Mouse (Mus musculus) intestine, postnatal 0 days (tissue): Measurements from ENCODE around the gene Ntan1. TPM values are rescaled to one million over a fixed set of nuclear protein-coding genes. Genes with fewer than 3 reads are reported as not detected.
A peak's percentile ranks its signal among the peaks of the same experiment; 100 is the strongest.
"Not testable (repeated sequence)": the region's sequence is repeated elsewhere in the genome, so short reads cannot be mapped to it uniquely, and the experiment has no call there.

Experiments used
- ATAC-seq: fragments of 200-750 bp; cut with Nextera tagmentation; 2 replicates; pipeline ENCODE4 v1.8.0; 2017; ENCODE audit warnings: mild to moderate bottlenecking, moderate TSS enrichment, moderate library complexity
- H3K27ac ChIP-seq: fragments of 300-500 bp; sonication (generic); 2 replicates; pipeline ENCODE4 v1.5.1; 2014; ENCODE audit warnings: mild to moderate bottlenecking, low read depth, low read length, moderate library complexity
- H3K27me3 ChIP-seq: fragments of 300-500 bp; sonication (generic); replicated peaks from 2 replicates; pipeline ENCODE4 v1.6.1; 2014; ENCODE audit warnings: low read length, mixed read lengths; ENCODE audit not compliant: control insufficient read depth, insufficient read depth
- H3K36me3 ChIP-seq: fragments of 300-500 bp; sonication (generic); 2 replicates; pipeline ENCODE4 v1.6.1; 2014; ENCODE audit warnings: mild to moderate bottlenecking, moderate library complexity; ENCODE audit not compliant: control insufficient read depth, insufficient read depth
- H3K4me1 ChIP-seq: fragments of 300-500 bp; sonication (generic); replicated peaks from 2 replicates; pipeline ENCODE4 v1.6.1; 2014; ENCODE audit warnings: antibody characterized with exemption, low read length, mixed read lengths; ENCODE audit not compliant: control insufficient read depth, insufficient read depth
- H3K4me2 ChIP-seq: fragments of 300-500 bp; sonication (generic); replicated peaks from 2 replicates; pipeline ENCODE4 v1.6.1; 2014; ENCODE audit warnings: low read depth, mild to moderate bottlenecking, moderate library complexity
- H3K4me3 ChIP-seq: fragments of 300-500 bp; sonication (generic); 2 replicates; pipeline ENCODE4 v1.5.1; 2014; ENCODE audit warnings: low read depth, low read length
- H3K9ac ChIP-seq: fragments of 300-500 bp; sonication (generic); 2 replicates; pipeline ENCODE4 v1.6.1; 2014; ENCODE audit warnings: mild to moderate bottlenecking, low read depth, low read length
- H3K9me3 ChIP-seq: fragments of 300-500 bp; sonication (generic); 2 replicates; pipeline ENCODE4 v1.6.1; 2016; ENCODE audit warnings: mixed run types; ENCODE audit not compliant: control insufficient read depth
- CTCF ChIP-seq: sonication (generic); IDR thresholded peaks from 2 replicates; pipeline ENCODE4 v1.5.1; 2016; ENCODE audit warnings: low read depth, mild to moderate bottlenecking, control low read depth, antibody characterized with exemption, moderate library complexity
- WGBS: fragments of 180-500 bp; shearing (Covaris S2); extraction: QIAGEN DNeasy Blood & Tissue Kit; methylation state at CpG from one replicate; pipeline ENCODE4 v1.1.7; 2014; 5-methylcytosine and 5-hydroxymethylcytosine counted together
- polyA plus RNA-seq: library from polyadenylated mRNA; unstranded; fragments of >200 nt; fragmentation: Nextera tagmentation; extraction: Ambion mirVana; gene quantifications from 2 replicates; pipeline ENCODE4 v1.2.1, GENCODE M21; 2015

Ntan1 gene
- polyA plus RNA-seq = 115 and 119 TPM in 2 replicates

DNA sequence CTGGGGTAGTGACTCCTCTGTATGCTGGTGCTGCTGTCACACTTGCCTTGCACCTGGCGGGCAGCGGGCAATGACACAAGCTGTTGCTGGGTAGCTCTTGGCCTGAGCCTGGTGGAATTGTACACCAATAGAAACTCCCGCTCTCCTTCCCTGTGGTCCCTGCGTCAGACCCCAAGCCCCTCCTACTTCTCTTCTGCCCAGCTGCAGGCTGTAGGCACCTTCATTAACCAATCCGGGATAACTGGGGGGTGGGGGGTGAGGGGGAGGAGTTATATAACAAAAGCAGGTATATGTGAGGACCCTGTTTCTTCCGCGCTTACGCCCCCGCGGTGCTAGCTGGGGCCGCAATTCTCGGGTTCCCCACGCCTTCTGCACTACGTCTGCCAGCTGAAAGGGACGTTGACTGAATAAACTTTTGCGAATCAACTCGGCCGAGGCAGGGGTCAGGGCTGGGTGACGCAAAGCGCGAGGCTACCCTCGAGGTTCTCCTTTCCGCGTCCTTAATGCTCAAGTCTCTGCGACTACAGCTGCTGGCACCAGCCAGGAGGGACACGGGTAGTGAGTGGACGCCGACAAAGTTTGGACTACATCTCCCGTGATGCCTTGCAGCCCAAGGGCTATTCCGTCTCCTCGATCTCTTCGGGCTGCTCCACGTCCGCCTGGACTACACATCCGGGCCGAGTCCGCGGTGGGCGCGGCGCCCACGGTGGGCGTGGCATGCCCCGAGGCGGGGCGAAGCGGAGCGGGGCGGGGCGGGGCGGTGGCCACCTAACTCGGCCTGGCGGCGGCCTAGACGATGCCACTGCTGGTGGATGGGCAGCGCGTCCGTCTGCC, at the start of gene Ntan1:
TSS of gene Ntan1 (plus strand) at position 286 of the 834 bp plus-strand sequence.
- peak within 1 kb of the TSS; percentile 78 for H3K27ac ChIP-seq
- WGBS = under 1% methylated on average over 58 of the region's 58 CpGs
- peak within 1 kb of the TSS; percentile 87 for H3K4me3 ChIP-seq
- peak within 1 kb of the TSS; percentile 96 for H3K4me2 ChIP-seq
- H3K27me3 ChIP-seq = no peaks in the 10 kb centered on the region
- no peaks in the 10 kb centered on the region for H3K9me3 ChIP-seq
- TF ChIP-seq CTCF = no peak
- H3K4me1 ChIP-seq = no peaks in the 10 kb centered on the region
- ATAC-seq = peak; percentile 95
- peaks cover 8% of the 10 kb centered on the region for H3K36me3 ChIP-seq
- peak within 1 kb of the TSS; percentile 91 for H3K9ac ChIP-seq

DNA sequence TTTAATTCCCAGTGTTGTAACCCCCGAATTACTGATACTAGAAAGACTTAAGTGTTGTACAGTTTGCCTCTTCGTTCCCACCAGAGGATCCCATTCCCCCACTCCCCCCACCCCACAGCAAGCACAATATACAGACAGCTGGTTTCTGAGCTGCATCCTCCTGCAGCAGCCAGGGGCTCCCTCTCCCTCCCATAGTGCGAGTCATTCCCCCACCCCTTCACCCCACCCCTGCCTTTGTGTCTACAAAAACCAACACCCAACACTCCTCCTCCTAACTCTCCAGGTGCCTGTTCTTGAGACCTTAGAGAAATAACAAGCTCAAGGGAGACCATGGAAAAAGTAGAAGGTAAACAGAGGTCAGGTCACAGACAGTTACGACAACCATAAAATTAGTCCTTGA, 47.0 kb upstream of the Ntan1 start:
- not testable (repeated sequence) for H3K27ac ChIP-seq, H3K4me2 ChIP-seq, H3K4me1 ChIP-seq, H3K9ac ChIP-seq, H3K4me3 ChIP-seq, H3K9me3 ChIP-seq, H3K27me3 ChIP-seq, H3K36me3 ChIP-seq, ATAC-seq
- WGBS = 60% methylated on average over 4 of the region's 4 CpGs

DNA sequence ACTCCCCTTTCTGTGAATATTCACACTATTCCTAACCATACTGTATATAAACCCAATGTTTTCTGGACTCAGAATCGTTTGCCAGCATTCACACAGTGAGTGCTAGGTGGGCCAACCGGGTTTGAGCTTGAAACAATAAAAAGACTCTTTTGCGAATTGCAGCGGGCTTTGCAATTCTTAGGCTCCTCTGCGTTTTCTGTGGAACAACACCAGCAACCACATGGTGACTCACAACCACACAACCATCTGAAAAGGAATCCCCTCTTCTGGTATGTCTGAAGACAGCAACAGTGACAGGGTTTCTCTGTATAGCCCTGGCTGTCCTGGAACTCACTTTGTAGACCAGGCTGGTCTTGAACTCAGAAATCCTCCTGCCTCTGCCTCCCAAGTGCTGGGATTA, 46.6 kb upstream of the Ntan1 start:
- WGBS = 84% methylated on average over 5 of the region's 5 CpGs
- not testable (repeated sequence) for H3K4me2 ChIP-seq, H3K4me1 ChIP-seq, H3K9ac ChIP-seq, H3K4me3 ChIP-seq, H3K27ac ChIP-seq, H3K36me3 ChIP-seq, H3K9me3 ChIP-seq, H3K27me3 ChIP-seq, ATAC-seq

DNA sequence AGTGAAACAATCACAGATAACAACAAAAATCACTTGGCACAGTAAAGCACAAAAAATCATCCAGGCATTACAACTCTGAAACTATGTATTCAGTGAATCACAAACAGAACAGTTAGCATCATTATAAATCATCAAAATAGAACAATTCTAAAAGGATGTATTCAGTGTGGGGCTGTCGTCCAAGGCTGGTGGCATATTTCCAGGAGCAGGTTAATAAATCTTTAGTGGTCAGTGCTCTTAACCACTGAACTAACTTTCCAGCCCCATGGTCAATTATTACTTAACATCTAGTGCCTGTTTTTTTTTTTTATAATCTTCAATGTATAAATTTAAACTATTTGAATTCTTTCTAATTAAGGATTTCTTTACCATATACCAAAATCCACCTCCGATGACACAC, 44.6 kb upstream of the Ntan1 start:
- H3K9me3 ChIP-seq, H3K36me3 ChIP-seq, H3K4me2 ChIP-seq, H3K9ac ChIP-seq, H3K4me3 ChIP-seq, ATAC-seq, H3K27ac ChIP-seq, H3K4me1 ChIP-seq, H3K27me3 ChIP-seq: not testable (repeated sequence)
- 72% methylated on average over 2 of the region's 2 CpGs for WGBS

DNA sequence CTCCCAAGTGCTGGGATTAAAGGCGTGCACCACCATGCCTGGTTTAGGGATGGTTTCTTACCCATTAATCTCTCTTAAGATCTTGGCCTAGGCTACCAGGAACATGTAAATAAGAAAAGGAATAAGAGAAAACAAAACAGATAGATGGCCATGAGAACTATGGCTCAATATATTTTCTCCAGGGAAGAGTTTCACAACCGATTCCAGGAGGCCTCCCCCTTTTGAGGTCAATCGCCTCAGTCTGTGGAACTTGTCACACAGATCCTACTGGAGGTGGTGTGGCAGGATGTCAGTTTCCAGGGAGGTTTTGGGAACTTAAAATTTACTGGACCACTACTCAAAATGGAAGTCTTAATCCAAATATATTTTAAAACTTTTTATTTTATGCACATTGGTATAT, 44.0 kb upstream of the Ntan1 start:
- H3K9ac ChIP-seq, ATAC-seq: not testable (repeated sequence)
- 85% methylated on average over 3 of the region's 3 CpGs for WGBS

DNA sequence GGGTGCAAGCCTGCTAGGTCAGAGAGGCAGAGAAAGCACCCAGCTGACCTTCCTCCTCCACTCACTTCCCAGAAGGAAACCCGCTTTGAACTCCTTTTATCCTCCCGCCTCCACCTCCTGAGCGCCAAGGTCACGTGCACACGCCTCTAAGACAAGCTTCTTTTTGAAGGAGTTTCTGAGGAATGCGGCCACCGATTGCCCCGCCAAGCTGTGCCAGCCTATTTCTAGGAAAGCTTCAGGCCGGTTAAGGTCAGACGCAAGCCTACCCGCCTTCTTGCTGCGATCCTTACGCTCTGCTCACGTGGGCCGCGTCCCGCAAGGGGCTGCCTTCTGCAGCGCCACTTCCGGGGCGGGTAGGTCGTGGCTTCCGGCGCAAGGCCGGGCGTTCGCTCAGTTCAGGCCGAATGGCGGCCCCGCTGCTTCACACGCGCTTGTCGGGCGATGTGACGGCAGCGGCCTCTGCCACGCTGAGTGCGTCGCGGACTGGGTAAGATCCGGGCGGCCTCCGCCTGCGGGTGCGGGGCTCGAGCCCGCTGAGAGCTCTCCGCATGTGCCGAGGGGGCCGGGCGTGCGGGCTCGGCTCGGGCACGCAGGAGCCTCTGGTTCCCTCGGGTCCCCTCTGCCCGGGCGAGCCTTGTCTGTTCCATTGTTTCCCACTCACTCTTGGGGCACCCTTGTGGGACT, 38.1 kb upstream of the Ntan1 start, which contains the start of gene Rrn3:
TSS of gene Rrn3 (plus strand) at position 356 of the 684 bp plus-strand sequence.
- peak within 1 kb of the TSS; percentile 84 for H3K27ac ChIP-seq
- no peaks in the 10 kb centered on the region for H3K27me3 ChIP-seq
- H3K4me3 ChIP-seq = peak within 1 kb of the TSS; percentile 76
- peak within 1 kb of the TSS; percentile 78 for H3K4me2 ChIP-seq
- H3K9ac ChIP-seq = peak within 1 kb of the TSS; percentile 86
- no peaks in the 10 kb centered on the region for H3K9me3 ChIP-seq
- H3K36me3 ChIP-seq = peaks cover 15% of the 10 kb centered on the region
- peak; percentile 99 for ATAC-seq
- no peaks in the 10 kb centered on the region for H3K4me1 ChIP-seq
- WGBS = under 1% methylated on average over 57 of the region's 57 CpGs
- TF ChIP-seq CTCF = 0 out of 2 replicates have a peak, but pooled peaks have one; percentile 24

More for the DNA sequence above, 44.0 kb upstream of the Ntan1 start:
- not testable (repeated sequence) for H3K36me3 ChIP-seq, H3K9me3 ChIP-seq, H3K4me1 ChIP-seq, H3K27me3 ChIP-seq, H3K4me2 ChIP-seq, H3K27ac ChIP-seq, H3K4me3 ChIP-seq
